Mouse (Mus musculus): ENCODE measurements around the gene Fgfr1op2. TPM values are rescaled to one million over a fixed set of nuclear protein-coding genes. Genes with fewer than 3 reads are reported as not detected.

The Fgfr1op2 gene
- 122 TPM for polyA plus RNA-seq (2017; shearing (Covaris generic))

GRCm38 (mm10) chr6:146576903-146577302, at the start of gene Fgfr1op2:
Fgfr1op2 (plus strand) TSS chr6:146577203.

GRCm38 (mm10) chr6:146577310-146578109, 507 bp downstream of the Fgfr1op2 start, which contains the start of gene Ints13:
Ints13 (minus strand) TSS chr6:146577835.

GRCm38 (mm10) chr6:146642276-146643183, 65.5 kb downstream of the Fgfr1op2 start, which contains the start of the genes Med21 and Tm7sf3:
Med21 (plus strand) TSS chr6:146642547.
Tm7sf3 (minus strand) TSS chr6:146642824.

Other genes with a start within 250 kb of the Fgfr1op2 start
- gene Itpr2, start 75.0 kb upstream of the Fgfr1op2 start, polyA plus RNA-seq (2017; shearing (Covaris generic)): 230 TPM
- gene Ints13, start 632 bp downstream of the Fgfr1op2 start, polyA plus RNA-seq (2017; shearing (Covaris generic)): 109 TPM
- gene Med21, start 65.3 kb downstream of the Fgfr1op2 start, polyA plus RNA-seq (2017; shearing (Covaris generic)): 78.2 TPM
- 12.7 TPM for gene Tm7sf3, start 65.6 kb downstream of the Fgfr1op2 start, polyA plus RNA-seq (2017; shearing (Covaris generic))
- gene Stk38l, start 147.8 kb downstream of the Fgfr1op2 start, polyA plus RNA-seq (2017; shearing (Covaris generic)): 18.9 TPM
- 0.41 TPM for gene Arntl2, start 218.9 kb downstream of the Fgfr1op2 start, polyA plus RNA-seq (2017; shearing (Covaris generic))

Data from naive thymus-derived CD4-positive, alpha-beta T cell, adult 5 months (primary cell).